Mouse (Mus musculus) embryo, embryonic 10 days (tissue): ENCODE data around the gene 9930111J21Rik2.
"Not testable (repeated sequence)": the region's sequence is repeated elsewhere in the genome, so short reads cannot be mapped to it uniquely, and the experiment has no call there.

ENCODE experiments used
- DNase-seq: peaks from one replicate; pipeline ENCODE4 v3.0.0-alpha.2; 2015; ENCODE audit warnings: low spot score

Gene 9930111J21Rik2

DNA sequence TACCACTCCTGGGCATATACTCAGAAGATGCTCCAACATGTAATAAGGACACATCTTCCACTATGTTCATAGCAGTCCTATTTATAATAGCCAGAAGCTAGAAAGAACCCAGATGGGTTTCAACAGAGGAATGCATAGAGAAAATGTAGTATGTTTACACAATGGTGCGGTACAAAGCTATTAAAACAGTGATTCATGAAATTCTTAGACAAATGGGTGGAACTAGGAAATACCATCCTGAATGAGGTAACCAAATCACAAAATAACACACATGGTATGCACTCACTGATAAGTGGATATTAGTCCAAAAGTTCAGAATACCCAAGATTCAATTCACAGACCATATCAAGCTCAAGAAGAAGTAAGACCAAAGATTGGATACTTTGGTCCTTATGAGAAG is 76.4 kb downstream of the 9930111J21Rik2 start:
- DNase-seq = not testable (repeated sequence)
